Mouse (Mus musculus) spleen, postnatal 36 days (tissue): ENCODE measurements around the gene Ryr2.
A peak's percentile ranks its signal among the peaks of the same experiment; 100 is the strongest.
"Not testable (repeated sequence)": the region's sequence is repeated elsewhere in the genome, so short reads cannot be mapped to it uniquely, and the experiment has no call there.

Source experiments
- DNase-seq, 2 experiments: peaks; one replicate each; pipeline ENCODE4 v3.0.0; 2022; ENCODE audit warnings: low spot score in 2 of 2, mixed read lengths in 1 of 2

Gene Ryr2

GRCm38 (mm10) chr13:12106662-12107632 is at the start of gene Ryr2:
Gene Ryr2, minus strand, starts transcription at chr13:12106945.
- DNase-seq: peak in 1 of 2 experiments; percentile 20

DNA sequence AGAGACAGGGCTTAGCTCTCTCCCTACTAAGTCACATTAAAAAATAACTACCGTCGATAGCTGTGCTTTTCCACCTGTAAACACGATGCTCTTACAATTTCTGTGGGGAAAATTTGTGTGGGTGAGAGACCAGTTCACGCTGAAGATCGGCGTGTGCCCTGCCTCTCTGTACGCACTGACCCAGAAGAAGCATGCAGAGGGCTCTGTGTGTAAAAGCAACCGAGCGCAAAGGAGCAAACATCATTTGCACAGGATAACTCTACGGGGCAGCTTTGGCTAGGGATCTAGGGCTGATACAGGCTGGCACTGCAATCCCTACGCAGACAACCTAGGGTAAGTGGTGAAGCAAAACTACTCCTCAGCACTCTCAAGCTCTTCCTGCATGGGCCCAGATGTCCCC is 47.2 kb upstream of the Ryr2 start:
- DNase-seq: no peak

DNA sequence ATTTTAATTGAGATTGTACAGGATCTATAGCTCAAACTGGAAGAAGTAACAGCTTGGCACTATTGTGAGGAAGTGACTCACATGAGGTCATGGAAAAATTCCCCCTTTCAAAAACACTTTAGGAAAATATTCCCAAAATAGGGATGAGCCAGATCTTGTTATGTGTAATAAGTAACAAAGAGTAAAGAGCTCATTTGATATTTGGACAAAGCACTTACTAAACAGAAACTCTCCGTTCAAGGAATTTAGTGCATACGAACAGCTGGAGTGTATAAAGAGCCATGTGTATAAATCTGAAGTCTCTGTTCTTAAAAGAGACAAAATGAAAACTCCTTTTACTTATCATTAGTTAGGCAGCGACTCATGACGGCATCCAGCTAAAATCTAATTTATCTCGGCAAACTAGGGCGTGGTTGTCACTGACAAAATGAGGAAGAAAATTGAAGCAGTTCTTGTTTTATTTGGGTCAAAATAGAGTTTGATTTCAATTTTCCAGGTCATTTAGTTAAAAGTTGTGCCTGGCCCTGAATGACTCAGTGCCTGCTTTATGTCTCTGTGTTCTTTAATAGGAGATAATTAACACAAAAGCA is 40.3 kb upstream of the Ryr2 start:
- DNase-seq: no peak

GRCm38 (mm10) chr13:12146402-12146801 is 39.7 kb upstream of the Ryr2 start:
- DNase-seq: no peak

GRCm38 (mm10) chr13:12143347-12143746 is 36.6 kb upstream of the Ryr2 start:
- no peak for DNase-seq

DNA sequence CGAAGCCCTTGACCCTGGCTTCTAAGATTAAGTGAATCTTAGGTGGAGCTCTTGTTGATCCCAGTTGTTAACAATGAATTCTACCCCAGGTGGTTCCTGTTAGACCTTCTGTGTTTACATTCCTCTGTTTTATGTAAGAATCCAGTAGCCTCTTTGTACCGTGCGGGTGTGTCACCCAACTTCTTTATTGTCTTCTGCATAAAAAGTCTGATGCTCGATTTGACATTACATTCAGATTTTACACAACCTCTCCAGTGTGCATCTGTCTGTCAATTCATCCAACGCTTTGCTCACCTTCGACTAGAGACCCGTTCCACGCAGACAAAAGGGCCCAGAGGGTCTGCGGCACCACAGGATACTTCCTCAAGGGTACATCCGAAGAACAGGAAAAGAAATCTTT is 29.7 kb upstream of the Ryr2 start:
- not testable (repeated sequence) for DNase-seq

- no peak for DNase-seq
These were observed 26.8 kb upstream of the Ryr2 start for GRCm38 (mm10) chr13:12133549-12133948.

DNA sequence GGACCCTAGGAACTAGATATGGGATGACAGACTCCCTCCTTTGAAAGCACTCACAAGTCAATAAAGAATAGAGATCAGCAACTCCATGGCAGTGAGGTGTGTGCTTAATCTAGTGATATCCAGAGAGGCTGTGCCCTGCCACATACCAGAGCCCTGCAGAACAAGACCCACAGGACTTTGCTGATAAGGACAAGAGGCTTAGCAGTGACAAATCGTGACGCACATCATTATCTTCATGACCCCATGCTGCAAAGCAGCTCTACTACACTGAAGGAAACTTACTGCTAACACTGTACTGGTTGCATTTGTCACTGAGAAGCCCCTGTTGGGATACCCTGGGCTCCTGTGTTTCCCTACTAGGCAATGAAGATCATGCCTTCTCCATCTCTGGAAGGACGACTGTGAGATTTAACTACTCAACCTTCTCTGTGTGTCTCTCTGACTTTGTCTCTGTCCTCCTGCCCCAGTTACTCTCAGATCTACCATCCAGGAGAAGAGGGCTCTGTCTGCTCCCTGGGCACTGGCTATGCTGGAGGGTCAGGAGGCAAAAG is 25.5 kb upstream of the Ryr2 start:
- no peak for DNase-seq

GRCm38 (mm10) chr13:12129121-12129520 is 22.4 kb upstream of the Ryr2 start:
- DNase-seq: no peak

DNA sequence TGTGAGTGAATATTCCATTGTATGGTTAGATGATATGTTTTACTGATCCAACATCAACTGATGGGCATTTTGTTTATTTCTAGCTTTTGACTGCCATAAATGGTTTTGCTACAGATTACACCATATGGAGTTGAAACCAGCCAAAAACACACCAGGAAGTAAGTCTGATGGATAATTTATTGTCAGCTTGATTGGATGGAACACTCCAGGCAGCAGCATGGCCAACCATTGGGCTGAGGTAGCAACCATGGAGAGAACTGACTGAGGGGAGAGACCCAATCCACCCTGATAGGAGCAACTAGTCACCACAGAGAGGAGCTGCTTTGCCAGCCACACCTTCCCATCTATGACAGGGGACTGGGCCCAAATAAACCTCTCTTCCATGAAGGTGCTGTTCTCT is 19.4 kb upstream of the Ryr2 start:
- no peak for DNase-seq

GRCm38 (mm10) chr13:12124940-12125540 is 18.3 kb upstream of the Ryr2 start:
- DNase-seq: no peak

- DNase-seq: no peak
These were observed 8.8 kb upstream of the Ryr2 start for GRCm38 (mm10) chr13:12115551-12115950.

DNA sequence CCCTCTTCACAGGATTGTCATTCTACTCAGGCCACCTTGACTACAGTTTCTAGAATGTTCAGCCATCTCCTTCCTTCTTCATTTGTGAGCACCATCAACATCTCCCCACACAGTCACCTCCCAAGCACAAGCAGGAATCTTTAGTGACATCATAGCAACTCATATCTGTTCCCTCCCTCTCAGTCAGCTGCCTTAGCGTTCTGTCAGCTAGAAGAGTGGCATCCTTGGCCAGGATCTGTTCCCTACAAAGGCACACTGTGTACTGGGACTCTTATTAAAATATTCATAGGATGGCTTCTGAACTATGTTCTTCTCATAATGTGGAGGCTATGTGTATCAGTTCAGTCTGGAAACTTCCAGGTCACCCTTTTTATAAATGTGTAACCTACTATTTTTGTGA is 8.1 kb upstream of the Ryr2 start:
- DNase-seq: no peak

- no peak for DNase-seq
These were observed 2.2 kb upstream of the Ryr2 start for GRCm38 (mm10) chr13:12108955-12109354.

- DNase-seq: no peak
These were observed 716 bp downstream of the Ryr2 start for GRCm38 (mm10) chr13:12105830-12106628.

- DNase-seq: no peak
These were observed 1.4 kb downstream of the Ryr2 start for GRCm38 (mm10) chr13:12105231-12105829.

- DNase-seq: no peak
These were observed 2.4 kb downstream of the Ryr2 start for GRCm38 (mm10) chr13:12104318-12104717.

DNA sequence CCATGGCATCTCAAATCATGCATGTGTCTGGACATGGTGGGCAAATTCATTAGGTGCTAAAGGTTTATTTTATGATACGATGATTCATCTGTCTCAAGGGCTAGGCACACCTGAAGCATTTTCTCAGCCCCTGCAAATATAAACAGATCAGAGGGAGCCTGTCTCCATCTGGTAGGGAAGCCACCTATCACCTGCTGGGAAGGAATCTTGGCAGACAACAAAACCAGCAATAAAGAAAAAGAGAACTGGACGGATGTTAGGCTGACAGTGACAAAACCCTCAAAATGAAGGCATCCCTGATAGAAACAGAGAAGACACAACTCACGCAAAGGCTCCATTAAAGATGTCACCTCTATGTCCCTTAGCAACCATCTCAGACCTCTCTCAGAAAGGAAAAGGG is 3.7 kb downstream of the Ryr2 start:
- no peak for DNase-seq

DNA sequence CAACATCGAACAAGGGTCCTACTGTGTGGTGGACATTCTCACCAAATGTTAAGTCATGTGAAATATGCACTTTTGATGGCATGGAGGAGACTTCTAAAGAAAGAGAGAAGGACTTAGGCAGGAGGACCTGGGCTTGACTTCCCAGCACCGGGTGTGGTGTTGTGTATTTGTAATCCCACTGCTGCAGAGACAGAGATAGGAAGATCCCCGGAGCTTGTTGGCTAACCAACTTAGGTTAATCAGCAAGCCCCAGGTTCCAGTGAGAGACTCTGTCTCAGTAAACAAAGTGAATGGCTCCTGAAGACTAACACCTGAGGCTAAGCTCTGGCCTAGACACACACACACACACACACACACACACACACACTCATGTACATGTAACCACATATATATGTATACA is 7.3 kb downstream of the Ryr2 start:
- DNase-seq: no peak

- no peak for DNase-seq
These were observed 7.8 kb downstream of the Ryr2 start for GRCm38 (mm10) chr13:12098981-12099380.

DNA sequence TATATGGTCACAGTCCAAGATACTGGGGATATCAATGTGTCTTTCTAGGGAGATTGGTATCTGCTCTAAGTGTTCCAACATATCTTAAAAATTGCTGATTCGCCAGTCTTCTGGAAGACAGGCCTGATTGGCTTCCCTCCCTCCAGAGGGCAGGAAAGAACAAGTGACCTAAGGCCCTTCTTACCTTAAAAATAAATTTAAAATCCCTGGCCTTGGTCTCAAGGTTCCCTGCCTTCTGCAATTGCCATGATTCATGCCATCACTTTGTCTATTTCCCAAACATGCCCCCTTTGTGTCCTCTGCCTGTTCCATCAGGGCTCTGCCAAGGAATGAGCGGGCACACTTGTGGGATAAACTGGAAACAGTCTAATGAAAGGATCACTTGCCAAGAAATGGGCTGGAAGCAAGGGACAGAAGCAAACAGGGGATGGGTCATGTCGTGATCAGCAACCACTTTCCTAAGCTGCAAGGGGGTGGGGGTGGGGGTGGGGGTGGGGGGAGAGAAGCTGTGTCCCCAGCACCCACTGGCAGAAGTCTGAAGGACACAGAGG is 10.3 kb downstream of the Ryr2 start:
- no peak for DNase-seq
